Mouse (Mus musculus) lung, postnatal 4 days (tissue): Measurements from ENCODE around the gene Rps15.
A peak's percentile ranks its signal among the peaks of the same experiment; 100 is the strongest.

Experiments used
- DNase-seq, 2 experiments: peaks; one replicate each; pipeline ENCODE4 v3.0.0; 2021

Gene Rps15

GRCm38 (mm10) chr10:80342749-80343424 lies 50.6 kb downstream of the Rps15 start:
- peak; percentile 62 to 76 for DNase-seq

- DNase-seq, result no peak
Observed at GRCm38 (mm10) chr10:80343425-80343895, 51.2 kb downstream of the Rps15 start.
